Mouse (Mus musculus) B cell, adult 2 months (primary cell): ENCODE measurements around the gene Ppp2ca.
A peak's percentile ranks its signal among the peaks of the same experiment; 100 is the strongest.

Source experiments
- DNase-seq, 2 experiments: peaks; one replicate each; pipeline ENCODE4 v3.0.0; 2022

The Ppp2ca gene

GRCm38 (mm10) chr11:52098398-52098946 lies at the start of gene Ppp2ca:
Ppp2ca (plus strand) TSS chr11:52098681.
- DNase-seq: peak; percentile 98

GRCm38 (mm10) chr11:52053371-52053770 lies 45.1 kb upstream of the Ppp2ca start:
- DNase-seq: no peak

- no peak for DNase-seq
Observed at GRCm38 (mm10) chr11:52054728-52055127, 43.8 kb upstream of the Ppp2ca start.

GRCm38 (mm10) chr11:52056198-52056597 lies 42.3 kb upstream of the Ppp2ca start:
- DNase-seq: no peak

- no peak for DNase-seq
Observed at GRCm38 (mm10) chr11:52059001-52059400, 39.5 kb upstream of the Ppp2ca start.

GRCm38 (mm10) chr11:52060315-52060714 lies 38.2 kb upstream of the Ppp2ca start:
- no peak for DNase-seq

- DNase-seq: peak; percentile 26 to 28
Observed at GRCm38 (mm10) chr11:52062406-52062805, 36.1 kb upstream of the Ppp2ca start.

- DNase-seq: peak; percentile 15 to 21
Observed at GRCm38 (mm10) chr11:52064398-52064797, 34.1 kb upstream of the Ppp2ca start.

GRCm38 (mm10) chr11:52065841-52066240 lies 32.6 kb upstream of the Ppp2ca start:
- DNase-seq: peak; percentile 25 to 28

GRCm38 (mm10) chr11:52071768-52072167 lies 26.7 kb upstream of the Ppp2ca start:
- no peak for DNase-seq

GRCm38 (mm10) chr11:52073528-52074170 lies 24.8 kb upstream of the Ppp2ca start:
- DNase-seq: no peak

GRCm38 (mm10) chr11:52074626-52075470 lies 23.6 kb upstream of the Ppp2ca start:
- DNase-seq: no peak

GRCm38 (mm10) chr11:52075794-52076633 lies 22.5 kb upstream of the Ppp2ca start:
- DNase-seq: peak; percentile 77 to 82

- DNase-seq: no peak
Observed at GRCm38 (mm10) chr11:52076742-52077352, 21.6 kb upstream of the Ppp2ca start.

GRCm38 (mm10) chr11:52077939-52078338 lies 20.5 kb upstream of the Ppp2ca start:
- no peak for DNase-seq

GRCm38 (mm10) chr11:52079978-52080377 lies 18.5 kb upstream of the Ppp2ca start:
- peak; percentile 17 to 30 for DNase-seq

GRCm38 (mm10) chr11:52080656-52081055 lies 17.8 kb upstream of the Ppp2ca start:
- DNase-seq: no peak

GRCm38 (mm10) chr11:52085857-52086203 lies 12.7 kb upstream of the Ppp2ca start:
- no peak for DNase-seq

GRCm38 (mm10) chr11:52086204-52086864 lies 12.1 kb upstream of the Ppp2ca start:
- DNase-seq: no peak

GRCm38 (mm10) chr11:52089291-52089690 lies 9.2 kb upstream of the Ppp2ca start:
- no peak for DNase-seq

GRCm38 (mm10) chr11:52091261-52091660 lies 7.2 kb upstream of the Ppp2ca start:
- DNase-seq: no peak

- DNase-seq: no peak
Observed at GRCm38 (mm10) chr11:52094568-52094967, 3.9 kb upstream of the Ppp2ca start.
